Mouse (Mus musculus): Measurements from ENCODE around the gene Msl2. TPM values are rescaled to one million over a fixed set of nuclear protein-coding genes. Genes with fewer than 3 reads are reported as not detected.
A peak's percentile ranks its signal among the peaks of the same experiment; 100 is the strongest.

Msl2 gene
- polyA plus RNA-seq, 1 experiment from 2014 or later: 6.0 TPM

GRCm38 (mm10) chr9:101075091-101075581 lies 1.2 kb downstream of the Msl2 start:
- ATAC-seq (ENCODE audit: insufficient number of reproducible peaks, low FRiP score): no peak
- Histone ChIP-seq H3K27me3 (replicated peaks) (no peaks in the 10 kb centered on the region), H3K9me3 (replicated peaks) (no peaks in the 10 kb centered on the region), H3K9ac (peak overlapping the region; percentile 95), H3K4me1 (replicated peaks) (peaks cover 27% of the 10 kb centered on the region), H3K36me3 (no peaks in the 10 kb centered on the region), H3K4me2 (peak overlapping the region; percentile 93), H3K27ac (ENCODE audit: poor library complexity, severe bottlenecking) (peak overlapping the region; percentile 98), H3K4me3 (peak overlapping the region; percentile 89)
- WGBS: under 1% methylated on average over 25 of the region's 25 CpGs

- H3K27me3 ChIP-seq (replicated peaks): no peaks in the 10 kb centered on the region
- peak overlapping the region; percentile 89 for H3K4me3 ChIP-seq
- WGBS: under 1% methylated on average over 8 of the region's 8 CpGs
- no peak for ATAC-seq (ENCODE audit: insufficient number of reproducible peaks, low FRiP score)
- no peaks in the 10 kb centered on the region for H3K36me3 ChIP-seq
- H3K4me2 ChIP-seq: peak overlapping the region; percentile 93
- peak overlapping the region; percentile 95 for H3K9ac ChIP-seq
- H3K27ac ChIP-seq (ENCODE audit: poor library complexity, severe bottlenecking): 0 out of 2 replicates have a peak overlapping the region, but pooled peaks have one; percentile 98
- H3K9me3 ChIP-seq (replicated peaks): no peaks in the 10 kb centered on the region
- peaks cover 29% of the 10 kb centered on the region for H3K4me1 ChIP-seq (replicated peaks)
These were observed 1.8 kb downstream of the Msl2 start for GRCm38 (mm10) chr9:101075694-101076093.

GRCm38 (mm10) chr9:101076095-101076875 lies 2.4 kb downstream of the Msl2 start:
- H3K27ac ChIP-seq (ENCODE audit: poor library complexity, severe bottlenecking): no peak overlapping the region
- ATAC-seq (ENCODE audit: insufficient number of reproducible peaks, low FRiP score): no peak
- WGBS: 1% methylated on average over 18 of the region's 18 CpGs
- H3K27me3 ChIP-seq (replicated peaks): no peaks in the 10 kb centered on the region
- H3K4me2 ChIP-seq: peak overlapping the region; percentile 93
- H3K4me1 ChIP-seq (replicated peaks): peaks cover 29% of the 10 kb centered on the region
- H3K4me3 ChIP-seq: peak overlapping the region; percentile 89
- H3K36me3 ChIP-seq: no peaks in the 10 kb centered on the region
- H3K9me3 ChIP-seq (replicated peaks): no peaks in the 10 kb centered on the region
- peak overlapping the region; percentile 95 for H3K9ac ChIP-seq

- H3K4me2 ChIP-seq: peak overlapping the region; percentile 93
- H3K4me3 ChIP-seq: peak overlapping the region; percentile 89
- no peak overlapping the region for H3K27ac ChIP-seq (ENCODE audit: poor library complexity, severe bottlenecking)
- ATAC-seq (ENCODE audit: insufficient number of reproducible peaks, low FRiP score): no peak
- peak overlapping the region; percentile 95; the same call in 1 of the 2 replicates for H3K9ac ChIP-seq
- H3K36me3 ChIP-seq: no peaks in the 10 kb centered on the region
- H3K9me3 ChIP-seq (replicated peaks): no peaks in the 10 kb centered on the region
- H3K4me1 ChIP-seq (replicated peaks): peaks cover 29% of the 10 kb centered on the region
- no peaks in the 10 kb centered on the region for H3K27me3 ChIP-seq (replicated peaks)
These were observed 3.6 kb downstream of the Msl2 start for GRCm38 (mm10) chr9:101077486-101077885.

- H3K9me3 ChIP-seq (replicated peaks): no peaks in the 10 kb centered on the region
- H3K36me3 ChIP-seq: no peaks in the 10 kb centered on the region
- WGBS: 72% methylated on average over 4 of the region's 4 CpGs
- H3K4me2 ChIP-seq: peak overlapping the region; percentile 67
- no peaks in the 10 kb centered on the region for H3K27me3 ChIP-seq (replicated peaks)
- H3K4me3 ChIP-seq: peak overlapping the region; percentile 31
- no peak for ATAC-seq (ENCODE audit: insufficient number of reproducible peaks, low FRiP score)
- peak overlapping the region; percentile 12; the same call in 1 of the 2 replicates for H3K27ac ChIP-seq (ENCODE audit: poor library complexity, severe bottlenecking)
- no peak overlapping the region for H3K9ac ChIP-seq
- H3K4me1 ChIP-seq (replicated peaks): peaks cover 29% of the 10 kb centered on the region
These were observed 4.7 kb downstream of the Msl2 start for GRCm38 (mm10) chr9:101078579-101078978.

- H3K36me3 ChIP-seq: no peaks in the 10 kb centered on the region
- H3K27ac ChIP-seq (ENCODE audit: poor library complexity, severe bottlenecking): no peak overlapping the region
- no peak overlapping the region for H3K9ac ChIP-seq
- H3K4me2 ChIP-seq: no peak overlapping the region
- no peak for ATAC-seq (ENCODE audit: insufficient number of reproducible peaks, low FRiP score)
- peaks cover 29% of the 10 kb centered on the region for H3K4me1 ChIP-seq (replicated peaks)
- H3K4me3 ChIP-seq: no peak overlapping the region
- H3K27me3 ChIP-seq (replicated peaks): no peaks in the 10 kb centered on the region
- 77% methylated on average over 3 of the region's 3 CpGs for WGBS
- no peaks in the 10 kb centered on the region for H3K9me3 ChIP-seq (replicated peaks)
These were observed 6.3 kb downstream of the Msl2 start for GRCm38 (mm10) chr9:101080046-101080685.

GRCm38 (mm10) chr9:101083728-101084127 lies 9.8 kb downstream of the Msl2 start:
- ATAC-seq (ENCODE audit: insufficient number of reproducible peaks, low FRiP score): no peak

GRCm38 (mm10) chr9:101095425-101095824 lies 21.5 kb downstream of the Msl2 start:
- no peak overlapping the region for H3K9ac ChIP-seq
- WGBS: 92% methylated on average over 4 of the region's 4 CpGs
- peaks cover 10% of the 10 kb centered on the region for H3K36me3 ChIP-seq
- H3K27me3 ChIP-seq (replicated peaks): no peaks in the 10 kb centered on the region
- peaks cover 15% of the 10 kb centered on the region for H3K4me1 ChIP-seq (replicated peaks)
- H3K27ac ChIP-seq (ENCODE audit: poor library complexity, severe bottlenecking): no peak overlapping the region
- no peak overlapping the region for H3K4me2 ChIP-seq
- H3K4me3 ChIP-seq: no peak overlapping the region
- ATAC-seq (ENCODE audit: insufficient number of reproducible peaks, low FRiP score): no peak
- peaks cover 3% of the 10 kb centered on the region; the same call in 1 of the 2 replicates for H3K9me3 ChIP-seq (replicated peaks)

More at GRCm38 (mm10) chr9:101083728-101084127, 9.8 kb downstream of the Msl2 start:
- Histone ChIP-seq H3K27me3 (replicated peaks) (no peaks in the 10 kb centered on the region), H3K36me3 (no peaks in the 10 kb centered on the region), H3K9ac (no peak overlapping the region), H3K27ac (ENCODE audit: poor library complexity, severe bottlenecking) (no peak overlapping the region), H3K4me3 (no peak overlapping the region), H3K9me3 (replicated peaks) (no peaks in the 10 kb centered on the region), H3K4me1 (replicated peaks) (peaks cover 13% of the 10 kb centered on the region), H3K4me2 (no peak overlapping the region)
- WGBS: 93% methylated on average over 3 of the region's 3 CpGs

GRCm38 (mm10) chr9:101096461-101096860 lies 22.6 kb downstream of the Msl2 start:
- H3K4me3 ChIP-seq: no peak overlapping the region
- no peak overlapping the region for H3K9ac ChIP-seq

GRCm38 (mm10) chr9:101097542-101097941 lies 23.6 kb downstream of the Msl2 start:
- Histone ChIP-seq H3K9me3 (replicated peaks) (peaks cover 3% of the 10 kb centered on the region; the same call in 1 of the 2 replicates), H3K36me3 (peaks cover 27% of the 10 kb centered on the region), H3K27me3 (replicated peaks) (no peaks in the 10 kb centered on the region), H3K4me2 (no peak overlapping the region), H3K4me3 (no peak overlapping the region), H3K9ac (no peak overlapping the region), H3K27ac (ENCODE audit: poor library complexity, severe bottlenecking) (no peak overlapping the region), H3K4me1 (replicated peaks) (peaks cover 15% of the 10 kb centered on the region)
- WGBS: 65% methylated on average over 1 of the region's 1 CpGs
- ATAC-seq (ENCODE audit: insufficient number of reproducible peaks, low FRiP score): no peak

More at GRCm38 (mm10) chr9:101096461-101096860, 22.6 kb downstream of the Msl2 start:
- ATAC-seq (ENCODE audit: insufficient number of reproducible peaks, low FRiP score): no peak
- Histone ChIP-seq H3K27me3 (replicated peaks) (no peaks in the 10 kb centered on the region), H3K4me1 (replicated peaks) (peaks cover 15% of the 10 kb centered on the region), H3K36me3 (peaks cover 20% of the 10 kb centered on the region), H3K4me2 (no peak overlapping the region), H3K27ac (ENCODE audit: poor library complexity, severe bottlenecking) (no peak overlapping the region), H3K9me3 (replicated peaks) (peaks cover 3% of the 10 kb centered on the region; the same call in 1 of the 2 replicates)
- WGBS: 94% methylated on average over 3 of the region's 3 CpGs

GRCm38 (mm10) chr9:101099445-101099844 lies 25.5 kb downstream of the Msl2 start:
- Histone ChIP-seq H3K36me3 (peaks cover 29% of the 10 kb centered on the region), H3K4me3 (no peak overlapping the region), H3K27me3 (replicated peaks) (no peaks in the 10 kb centered on the region), H3K9me3 (replicated peaks) (peaks cover 3% of the 10 kb centered on the region; the same call in 1 of the 2 replicates), H3K27ac (ENCODE audit: poor library complexity, severe bottlenecking) (no peak overlapping the region), H3K4me2 (no peak overlapping the region), H3K9ac (no peak overlapping the region), H3K4me1 (replicated peaks) (peaks cover 15% of the 10 kb centered on the region)
- WGBS: 78% methylated on average over 6 of the region's 6 CpGs
- no peak for ATAC-seq (ENCODE audit: insufficient number of reproducible peaks, low FRiP score)

Data from heart, embryonic 12.5 days (tissue).